Mouse (Mus musculus): ENCODE results near the gene Shisa8. TPM values are rescaled to one million over a fixed set of nuclear protein-coding genes. Genes with fewer than 3 reads are reported as not detected.

Shisa8 gene
- polyA plus RNA-seq, 1 experiment, result 0.06 TPM

DNA sequence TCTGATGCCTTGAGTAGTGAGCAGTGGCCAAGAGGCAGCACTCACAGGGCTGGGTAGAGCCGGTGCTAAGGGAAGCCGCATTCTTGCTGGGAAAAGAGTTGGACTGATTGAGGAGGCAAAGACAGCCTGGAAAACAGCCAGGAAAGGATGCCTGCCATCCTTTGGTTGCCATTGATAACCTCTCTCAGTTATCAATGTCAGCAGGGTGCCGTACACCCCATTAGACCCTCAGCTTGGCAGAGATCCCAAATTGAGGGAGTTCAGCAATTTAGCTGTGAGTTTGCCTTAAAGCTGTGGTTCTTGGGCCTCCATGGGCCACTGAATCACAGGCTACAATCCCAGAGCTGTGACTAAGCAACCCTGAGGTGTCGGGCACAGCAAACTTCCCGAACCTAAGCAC is 31.5 kb downstream of the Shisa8 start:
- Histone ChIP-seq H3K79me3 (ENCODE audit: low read depth) (peaks cover 1% of the 10 kb centered on the region), H3ac (ENCODE audit: control insufficient read depth, insufficient read length, low read depth) (no peak overlapping the region), H3K79me2 (ENCODE audit: control insufficient read depth, insufficient read depth) (no peaks in the 10 kb centered on the region), H3K36me3 (ENCODE audit: control insufficient read depth, insufficient read depth) (peaks cover 100% of the 10 kb centered on the region), H3K4me3 (ENCODE audit: insufficient read depth, poor library complexity, severe bottlenecking) (no peak overlapping the region), H3K27me3 (ENCODE audit: control insufficient read depth, insufficient read depth, insufficient read length) (no peaks in the 10 kb centered on the region)
- TF ChIP-seq USF1 (IDR thresholded peaks at IDR 0.05; ENCODE audit: low read depth), result no peak
- TF ChIP-seq MAX (IDR thresholded peaks at IDR 0.05), result no peak
- TF ChIP-seq MYOG (IDR thresholded peaks at IDR 0.05; ENCODE audit: control insufficient read depth, extremely low read depth, insufficient read length), result no peak
- no peak for TF ChIP-seq CTCF (IDR thresholded peaks at IDR 0.05; ENCODE audit: control insufficient read depth, insufficient read depth, insufficient read length)
- TF ChIP-seq MYOD1 (IDR thresholded peaks at IDR 0.05; ENCODE audit: control insufficient read depth, insufficient read length, low read depth), result no peak
- no peak for TF ChIP-seq CEBPB (IDR thresholded peaks at IDR 0.05; ENCODE audit: low read depth)
- TF ChIP-seq FOSL1 (IDR thresholded peaks at IDR 0.05; ENCODE audit: insufficient read depth, low read length, poor library complexity, severe bottlenecking), result no peak

DNA sequence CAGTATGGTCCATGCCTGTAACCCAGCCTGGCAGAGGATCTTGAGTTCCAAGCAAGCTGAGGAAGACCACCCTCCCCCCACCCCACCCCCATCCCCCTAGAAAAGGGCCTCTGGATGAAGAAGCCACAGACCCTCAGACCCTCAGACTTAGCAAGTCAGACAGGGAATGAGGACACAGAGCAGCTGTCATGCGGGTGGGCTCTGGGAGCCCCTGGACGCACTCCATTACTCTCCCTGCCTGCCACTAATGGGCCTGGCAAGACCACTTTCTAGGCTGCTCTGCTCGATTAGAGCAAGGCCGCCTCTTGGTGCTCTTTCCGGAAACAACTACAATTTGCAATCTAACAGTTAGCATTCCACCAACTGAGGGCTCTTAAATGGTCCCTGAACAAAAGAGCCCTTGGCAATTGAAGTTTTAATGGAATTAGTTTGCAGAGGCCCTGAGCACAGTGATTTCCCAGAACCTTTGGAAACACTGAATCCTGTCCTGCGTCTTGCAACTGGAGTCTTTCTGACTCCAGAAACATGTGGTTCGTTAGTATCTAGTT is 34.8 kb downstream of the Shisa8 start:
- Histone ChIP-seq H3ac (ENCODE audit: control insufficient read depth, insufficient read length, low read depth) (no peak overlapping the region), H3K4me3 (ENCODE audit: insufficient read depth, poor library complexity, severe bottlenecking) (no peak overlapping the region), H3K79me3 (ENCODE audit: low read depth) (peaks cover 1% of the 10 kb centered on the region), H3K27me3 (ENCODE audit: control insufficient read depth, insufficient read depth, insufficient read length) (no peaks in the 10 kb centered on the region), H3K36me3 (ENCODE audit: control insufficient read depth, insufficient read depth) (peaks cover 100% of the 10 kb centered on the region), H3K79me2 (ENCODE audit: control insufficient read depth, insufficient read depth) (no peaks in the 10 kb centered on the region)
- TF ChIP-seq CTCF (IDR thresholded peaks at IDR 0.05; ENCODE audit: control insufficient read depth, insufficient read depth, insufficient read length), result no peak
- TF ChIP-seq CEBPB (IDR thresholded peaks at IDR 0.05; ENCODE audit: low read depth), result no peak
- no peak for TF ChIP-seq MAX (IDR thresholded peaks at IDR 0.05)
- no peak for TF ChIP-seq USF1 (IDR thresholded peaks at IDR 0.05; ENCODE audit: low read depth)
- no peak for TF ChIP-seq MYOD1 (IDR thresholded peaks at IDR 0.05; ENCODE audit: control insufficient read depth, insufficient read length, low read depth)
- no peak for TF ChIP-seq MYOG (IDR thresholded peaks at IDR 0.05; ENCODE audit: control insufficient read depth, extremely low read depth, insufficient read length)
- no peak for TF ChIP-seq FOSL1 (IDR thresholded peaks at IDR 0.05; ENCODE audit: insufficient read depth, low read length, poor library complexity, severe bottlenecking)

DNA sequence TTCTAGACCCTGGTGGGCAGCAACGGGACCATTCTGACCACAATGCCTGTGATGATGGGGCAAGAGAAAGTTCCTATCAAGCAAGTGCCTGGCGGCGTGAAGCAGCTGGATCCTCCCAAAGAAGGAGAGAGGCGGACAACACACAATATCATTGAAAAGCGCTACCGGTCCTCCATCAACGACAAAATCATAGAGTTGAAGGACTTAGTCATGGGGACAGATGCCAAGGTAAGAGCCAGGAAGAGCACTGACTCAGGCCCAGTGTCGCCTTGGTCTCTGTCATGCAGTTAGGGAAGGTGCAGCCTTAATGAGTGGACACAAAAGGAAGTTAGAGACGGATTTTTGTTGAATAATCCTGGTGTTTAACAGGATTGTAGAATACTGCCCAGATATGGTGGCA is 37.5 kb downstream of the Shisa8 start:
- Histone ChIP-seq H3K27me3 (ENCODE audit: control insufficient read depth, insufficient read depth, insufficient read length) (no peaks in the 10 kb centered on the region), H3K36me3 (ENCODE audit: control insufficient read depth, insufficient read depth) (peaks cover 100% of the 10 kb centered on the region), H3ac (ENCODE audit: control insufficient read depth, insufficient read length, low read depth) (no peak overlapping the region), H3K4me3 (ENCODE audit: insufficient read depth, poor library complexity, severe bottlenecking) (no peak overlapping the region), H3K79me2 (ENCODE audit: control insufficient read depth, insufficient read depth) (peaks cover 1% of the 10 kb centered on the region), H3K79me3 (ENCODE audit: low read depth) (no peaks in the 10 kb centered on the region)
- TF ChIP-seq CTCF (IDR thresholded peaks at IDR 0.05; ENCODE audit: control insufficient read depth, insufficient read depth, insufficient read length) (no peak), CEBPB (IDR thresholded peaks at IDR 0.05; ENCODE audit: low read depth) (no peak), USF1 (IDR thresholded peaks at IDR 0.05; ENCODE audit: low read depth) (no peak), MYOD1 (IDR thresholded peaks at IDR 0.05; ENCODE audit: control insufficient read depth, insufficient read length, low read depth) (no peak), MAX (IDR thresholded peaks at IDR 0.05) (no peak), MYOG (IDR thresholded peaks at IDR 0.05; ENCODE audit: control insufficient read depth, extremely low read depth, insufficient read length) (no peak), FOSL1 (IDR thresholded peaks at IDR 0.05; ENCODE audit: insufficient read depth, low read length, poor library complexity, severe bottlenecking) (no peak)

DNA sequence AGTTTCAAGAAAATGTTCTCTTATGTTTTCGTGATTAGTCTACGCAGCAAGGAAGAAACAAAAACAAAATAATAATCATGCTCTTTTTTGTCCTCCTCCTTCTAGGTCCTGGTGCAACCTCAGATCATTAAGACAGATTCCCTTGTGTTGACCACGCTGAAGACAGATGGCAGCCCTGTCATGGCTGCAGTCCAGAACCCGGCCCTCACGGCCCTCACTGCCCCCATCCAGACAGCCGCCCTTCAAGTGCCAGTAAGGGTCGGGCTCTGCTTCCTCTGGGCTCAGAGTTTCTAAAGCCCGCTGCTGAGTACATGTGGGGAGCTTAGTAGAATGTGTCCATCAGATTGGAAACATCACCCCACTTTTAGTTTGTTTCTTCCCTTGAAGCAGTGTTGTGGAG is 40.0 kb downstream of the Shisa8 start:
- Histone ChIP-seq H3K79me3 (ENCODE audit: low read depth) (peaks cover 16% of the 10 kb centered on the region), H3K36me3 (ENCODE audit: control insufficient read depth, insufficient read depth) (peaks cover 84% of the 10 kb centered on the region), H3ac (ENCODE audit: control insufficient read depth, insufficient read length, low read depth) (no peak overlapping the region), H3K4me3 (ENCODE audit: insufficient read depth, poor library complexity, severe bottlenecking) (no peak overlapping the region), H3K27me3 (ENCODE audit: control insufficient read depth, insufficient read depth, insufficient read length) (no peaks in the 10 kb centered on the region), H3K79me2 (ENCODE audit: control insufficient read depth, insufficient read depth) (peaks cover 26% of the 10 kb centered on the region)
- no peak for TF ChIP-seq CTCF (IDR thresholded peaks at IDR 0.05; ENCODE audit: control insufficient read depth, insufficient read depth, insufficient read length)
- TF ChIP-seq FOSL1 (IDR thresholded peaks at IDR 0.05; ENCODE audit: insufficient read depth, low read length, poor library complexity, severe bottlenecking), result no peak
- no peak for TF ChIP-seq MYOD1 (IDR thresholded peaks at IDR 0.05; ENCODE audit: control insufficient read depth, insufficient read length, low read depth)
- no peak for TF ChIP-seq MAX (IDR thresholded peaks at IDR 0.05)
- no peak for TF ChIP-seq MYOG (IDR thresholded peaks at IDR 0.05; ENCODE audit: control insufficient read depth, extremely low read depth, insufficient read length)
- TF ChIP-seq USF1 (IDR thresholded peaks at IDR 0.05; ENCODE audit: low read depth), result no peak
- TF ChIP-seq CEBPB (IDR thresholded peaks at IDR 0.05; ENCODE audit: low read depth), result no peak

DNA sequence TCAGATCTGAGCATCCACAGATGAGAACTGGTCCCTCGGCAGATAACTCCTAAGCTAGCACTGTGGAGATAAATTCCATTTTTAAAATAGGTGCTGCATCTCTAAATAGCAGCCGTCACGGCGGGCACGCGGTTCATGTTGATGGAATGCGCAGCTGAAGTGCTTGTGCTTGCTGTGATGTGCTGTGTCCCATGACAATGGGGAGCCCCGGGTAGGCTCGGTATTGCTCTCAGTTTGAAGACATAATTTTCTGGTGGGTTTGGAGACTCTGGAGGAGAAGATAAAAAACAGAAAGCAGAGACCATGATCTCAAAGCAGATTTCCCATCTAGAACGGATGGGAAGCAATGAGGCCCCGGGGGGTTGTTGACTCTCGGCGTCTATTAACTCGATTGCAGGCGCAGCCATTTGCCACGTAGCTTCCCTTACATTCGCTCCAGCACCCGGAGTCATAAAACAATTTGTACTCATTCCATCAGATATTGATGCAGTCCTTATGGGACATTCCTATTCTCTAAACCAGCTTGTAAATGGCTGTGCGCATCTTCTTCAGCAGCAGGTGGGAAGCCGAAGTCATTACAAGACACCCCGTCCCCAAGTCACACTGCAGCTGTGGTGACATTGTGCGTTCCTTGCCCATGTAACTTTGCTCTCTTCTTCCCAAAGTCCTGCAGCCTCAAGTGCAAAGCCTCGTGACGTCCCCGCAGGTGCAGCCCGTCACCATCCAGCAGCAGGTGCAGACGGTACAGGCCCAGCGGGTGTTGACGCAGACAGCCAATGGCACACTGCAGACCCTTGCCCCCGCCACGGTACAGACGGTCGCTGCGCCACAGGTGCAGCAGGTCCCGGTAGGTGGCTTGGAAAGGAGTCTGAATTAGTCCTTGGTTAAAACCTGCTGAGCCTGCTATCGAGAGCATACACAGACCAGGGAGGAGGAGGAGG is 41.9 kb downstream of the Shisa8 start:
- H3K27me3 ChIP-seq (ENCODE audit: control insufficient read depth, insufficient read depth, insufficient read length), result no peaks in the 10 kb centered on the region
- TF ChIP-seq FOSL1 (IDR thresholded peaks at IDR 0.05; ENCODE audit: insufficient read depth, low read length, poor library complexity, severe bottlenecking), result no peak
- TF ChIP-seq MYOD1 (IDR thresholded peaks at IDR 0.05; ENCODE audit: control insufficient read depth, insufficient read length, low read depth), result no peak
- no peak for TF ChIP-seq CEBPB (IDR thresholded peaks at IDR 0.05; ENCODE audit: low read depth)
- no peak for TF ChIP-seq MAX (IDR thresholded peaks at IDR 0.05)
- TF ChIP-seq MYOG (IDR thresholded peaks at IDR 0.05; ENCODE audit: control insufficient read depth, extremely low read depth, insufficient read length), result no peak
- TF ChIP-seq CTCF (IDR thresholded peaks at IDR 0.05; ENCODE audit: control insufficient read depth, insufficient read depth, insufficient read length), result no peak
- TF ChIP-seq USF1 (IDR thresholded peaks at IDR 0.05; ENCODE audit: low read depth), result no peak
- no peak overlapping the region for H3ac ChIP-seq (ENCODE audit: control insufficient read depth, insufficient read length, low read depth)
- peaks cover 36% of the 10 kb centered on the region for H3K79me3 ChIP-seq (ENCODE audit: low read depth)
- H3K4me3 ChIP-seq (ENCODE audit: insufficient read depth, poor library complexity, severe bottlenecking), result no peak overlapping the region
- peaks cover 45% of the 10 kb centered on the region for H3K79me2 ChIP-seq (ENCODE audit: control insufficient read depth, insufficient read depth)
- H3K36me3 ChIP-seq (ENCODE audit: control insufficient read depth, insufficient read depth), result peaks cover 70% of the 10 kb centered on the region
